Mouse (Mus musculus) embryo, embryonic 11 days (tissue): ENCODE results near the gene Hnrnpa1.
"Not testable (repeated sequence)": the region's sequence is repeated elsewhere in the genome, so short reads cannot be mapped to it uniquely, and the experiment has no call there.

Experiments used
- DNase-seq: peaks from one replicate; pipeline ENCODE4 v3.0.0-alpha.2; 2015

Gene Hnrnpa1

DNA sequence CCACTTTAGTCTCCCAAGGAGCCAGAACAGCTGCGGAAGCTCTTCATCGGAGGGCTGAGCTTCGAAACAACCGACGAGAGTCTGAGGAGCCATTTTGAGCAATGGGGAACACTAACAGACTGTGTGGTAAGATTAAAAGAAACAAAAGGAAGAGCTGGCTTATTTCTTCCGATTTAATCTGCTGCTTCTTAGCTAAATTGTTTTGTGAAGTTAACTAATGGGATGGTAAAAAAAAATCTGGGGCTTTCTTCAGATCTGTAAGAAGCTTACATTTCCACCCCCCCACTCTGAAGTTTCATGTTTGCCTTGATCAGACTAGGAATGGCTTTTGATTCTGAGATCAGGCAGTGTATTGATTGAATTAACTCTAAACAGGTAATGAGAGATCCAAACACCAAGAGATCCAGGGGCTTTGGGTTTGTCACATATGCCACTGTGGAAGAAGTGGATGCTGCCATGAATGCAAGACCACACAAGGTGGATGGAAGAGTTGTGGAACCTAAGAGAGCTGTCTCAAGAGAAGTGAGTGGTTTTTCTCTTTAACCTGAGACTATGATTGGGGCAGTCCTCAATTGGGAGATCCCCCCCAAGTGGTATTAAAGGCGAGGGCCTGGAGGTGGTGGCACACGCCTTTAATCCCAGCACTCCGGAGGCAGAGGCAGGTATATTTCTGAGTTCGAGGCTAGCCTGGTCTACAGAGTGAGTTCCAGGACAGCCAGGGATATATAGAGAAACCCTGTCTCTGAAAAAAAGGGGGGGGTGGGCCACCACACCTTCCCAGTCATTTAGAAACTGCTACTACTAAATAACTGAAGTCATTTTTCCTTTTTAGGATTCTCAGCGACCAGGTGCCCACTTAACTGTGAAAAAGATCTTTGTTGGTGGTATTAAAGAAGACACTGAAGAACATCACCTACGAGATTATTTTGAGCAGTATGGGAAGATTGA lies 1.1 kb downstream of the Hnrnpa1 start:
- DNase-seq = not testable (repeated sequence)

DNA sequence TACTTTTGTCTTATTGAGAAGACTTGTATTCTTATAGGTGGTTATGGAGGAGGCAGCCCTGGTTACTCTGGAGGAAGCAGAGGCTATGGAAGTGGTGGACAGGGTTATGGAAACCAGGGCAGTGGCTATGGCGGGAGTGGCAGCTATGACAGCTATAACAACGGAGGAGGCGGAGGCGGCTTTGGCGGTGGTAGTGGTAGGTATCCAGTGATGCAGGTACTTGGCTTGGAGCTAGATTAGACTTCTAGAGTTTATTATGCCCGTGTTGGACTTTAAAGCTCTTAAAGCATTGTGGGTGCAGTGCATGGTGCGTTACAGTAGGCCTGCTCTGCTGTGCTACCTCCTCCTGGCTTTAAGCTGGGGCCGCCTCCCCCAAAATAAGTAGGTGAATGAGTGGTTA lies 2.7 kb downstream of the Hnrnpa1 start:
- DNase-seq = no peak

DNA sequence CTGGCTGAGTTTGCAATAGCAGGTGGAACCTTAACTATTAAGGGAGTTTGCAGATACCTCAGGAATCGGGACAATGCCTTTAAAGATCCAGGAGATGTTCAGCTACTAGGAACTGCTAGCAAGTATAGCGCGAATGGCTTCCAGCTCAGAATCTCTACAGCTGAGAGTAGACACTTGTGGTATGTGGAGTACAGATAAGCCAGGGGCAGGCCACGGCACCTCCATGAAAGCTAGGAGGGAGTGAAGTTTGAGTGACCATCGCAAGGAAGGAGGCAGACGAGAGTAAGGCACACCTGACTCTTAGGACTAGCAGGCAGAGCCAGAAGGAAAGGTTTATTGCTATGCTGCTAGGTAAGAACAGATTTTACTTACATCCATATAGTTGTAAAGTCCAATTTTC lies 5.4 kb downstream of the Hnrnpa1 start:
- DNase-seq = no peak

DNA sequence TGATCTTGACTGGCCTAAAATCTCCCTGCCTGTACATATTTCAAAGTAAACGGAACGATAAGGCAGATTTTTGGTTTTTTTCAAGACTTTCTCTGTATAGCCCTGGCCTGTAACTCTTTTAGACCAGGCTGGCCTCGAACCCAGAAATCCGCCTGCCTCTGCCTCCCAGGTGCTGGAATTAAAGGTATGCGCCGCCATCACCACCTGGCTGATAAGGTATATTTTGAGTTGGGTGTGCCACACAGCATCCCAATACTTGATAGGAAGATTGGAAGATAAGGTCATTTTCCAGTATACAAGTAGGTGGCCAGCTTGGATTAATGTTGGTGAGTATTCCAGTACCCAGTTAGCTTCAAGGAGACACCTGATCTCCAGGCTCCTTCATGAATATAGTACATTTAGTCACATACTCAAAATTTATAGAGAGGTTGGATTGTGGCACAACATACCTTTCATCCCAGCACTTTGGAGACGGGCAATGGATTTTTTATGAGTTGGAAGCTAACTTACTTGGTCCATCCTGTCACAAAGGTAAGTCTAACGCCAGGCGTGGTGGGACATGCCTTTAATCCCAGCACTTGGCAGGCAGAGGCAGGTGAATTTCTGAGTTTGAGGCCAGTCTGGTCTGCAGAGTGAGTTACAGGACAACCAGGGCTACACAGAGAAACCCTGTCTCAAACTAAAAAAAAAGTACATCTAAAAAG lies 7.0 kb downstream of the Hnrnpa1 start:
- no peak for DNase-seq

DNA sequence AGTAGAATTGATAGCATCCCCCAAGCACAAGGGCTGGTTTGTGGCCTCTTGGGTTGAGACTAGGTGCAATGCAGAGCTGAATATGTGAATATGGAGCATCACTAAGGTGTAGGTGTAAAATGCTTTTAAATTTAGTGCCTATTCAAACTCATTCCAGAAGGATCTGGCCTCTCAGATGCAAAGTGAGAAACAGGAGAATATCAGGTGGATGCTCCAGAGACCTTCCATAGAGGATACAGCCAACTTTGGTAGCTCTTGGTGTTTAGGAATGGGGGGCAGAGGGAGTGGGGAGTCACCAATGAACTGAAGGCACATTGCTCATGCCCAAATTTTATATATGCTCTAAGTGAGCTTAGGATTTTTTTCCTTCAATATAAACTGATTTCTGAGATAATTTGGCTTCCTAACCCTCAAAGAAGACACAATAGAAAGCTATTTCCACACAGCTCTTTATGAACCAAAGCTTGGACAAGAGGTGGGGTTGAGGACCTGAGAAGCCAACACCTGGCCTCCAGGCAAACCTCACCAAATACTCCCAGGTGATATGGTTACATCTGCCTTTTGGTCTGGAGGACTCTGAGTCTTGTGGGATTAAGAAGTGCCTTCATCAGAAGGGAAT lies 7.7 kb downstream of the Hnrnpa1 start:
- no peak for DNase-seq

DNA sequence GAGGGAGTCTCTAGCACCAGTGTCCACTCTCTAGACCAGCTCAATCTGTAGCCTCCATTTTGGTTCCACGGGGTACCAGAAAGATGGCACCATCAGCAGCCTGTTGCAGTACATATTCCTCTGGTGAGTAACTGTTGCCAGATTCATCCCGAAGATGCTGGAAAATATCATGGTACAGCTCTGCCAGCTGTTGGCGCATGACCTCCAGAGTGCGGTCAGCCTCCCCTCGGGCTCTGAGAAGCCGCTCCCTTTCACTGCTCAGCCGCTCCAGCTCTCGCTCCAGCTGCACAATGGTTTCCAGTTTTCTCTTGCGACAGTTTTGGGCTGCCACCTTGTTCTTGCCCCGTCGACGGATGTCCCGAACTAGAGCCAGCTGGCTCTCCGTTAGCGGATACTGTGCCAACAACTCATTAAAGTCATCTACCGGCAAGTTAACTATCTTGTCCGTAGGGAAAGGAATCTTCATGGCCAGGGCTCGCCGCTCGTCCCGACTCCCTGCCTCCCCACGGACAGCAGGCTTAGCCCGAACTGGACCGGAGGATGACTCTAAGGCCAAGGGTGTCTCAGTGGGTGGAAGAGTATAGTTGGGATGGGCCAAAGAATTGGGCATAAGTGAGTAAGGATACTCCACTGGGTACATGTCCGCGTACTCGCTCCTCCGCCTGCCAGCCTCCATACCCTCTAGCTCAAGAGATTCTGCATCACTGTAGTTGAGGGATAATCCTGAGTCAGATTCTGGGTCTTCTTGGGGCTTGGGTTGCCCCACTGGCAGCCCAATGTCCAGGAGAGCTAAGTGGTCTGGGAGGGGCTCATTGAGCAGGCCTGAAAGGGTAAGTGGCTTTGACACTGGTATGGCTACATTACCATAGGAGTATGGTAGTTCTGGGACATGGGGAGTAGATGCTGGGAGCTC lies 8.4 kb downstream of the Hnrnpa1 start:
- peak; percentile 38 for DNase-seq

DNA sequence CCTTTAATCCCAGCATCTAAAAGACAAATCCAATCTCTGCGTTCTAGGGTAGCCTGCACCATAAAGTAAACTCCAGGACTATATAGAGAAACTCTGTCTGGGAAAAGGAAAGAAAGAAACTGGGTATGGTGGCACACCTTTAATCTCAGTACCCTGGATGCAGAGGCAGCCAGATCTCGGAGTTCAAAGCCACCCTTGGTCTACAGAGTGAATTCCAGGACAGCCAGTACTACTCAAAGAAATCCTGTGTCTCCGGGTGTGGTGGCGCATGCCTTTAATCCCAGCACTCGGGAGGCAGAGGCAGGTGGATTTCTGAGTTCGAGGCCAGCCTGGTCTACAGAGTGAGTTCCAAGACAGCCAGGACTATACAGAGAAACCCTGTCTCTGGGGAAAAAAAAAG lies 9.3 kb downstream of the Hnrnpa1 start:
- not testable (repeated sequence) for DNase-seq

DNA sequence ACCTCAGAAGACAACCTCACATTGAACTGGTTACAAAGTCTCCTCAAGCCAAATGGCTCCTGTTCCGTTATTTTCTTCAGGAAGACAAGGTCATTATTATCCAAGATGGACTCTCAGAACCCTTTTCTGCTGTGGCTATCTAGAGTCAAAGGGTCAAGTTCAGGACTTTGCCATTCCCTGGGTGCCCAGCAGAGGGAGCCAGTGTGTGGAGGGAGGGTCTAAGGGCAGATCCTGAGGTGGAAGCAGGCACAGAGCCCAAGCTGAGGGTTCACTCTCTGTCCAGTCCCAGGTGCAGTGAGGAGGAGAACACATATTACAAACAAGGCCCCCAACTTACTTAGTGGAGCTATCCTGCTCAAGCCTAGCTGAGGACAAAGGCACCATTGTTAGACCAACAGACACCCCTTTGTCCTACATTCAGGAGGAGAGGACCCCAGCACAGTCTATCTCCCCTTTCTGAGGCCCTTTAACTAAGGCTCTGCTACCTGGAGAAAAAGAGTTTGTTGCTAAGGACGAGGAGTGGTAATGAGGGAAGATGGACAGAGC lies 10.0 kb downstream of the Hnrnpa1 start:
- DNase-seq = peak; percentile 66

DNA sequence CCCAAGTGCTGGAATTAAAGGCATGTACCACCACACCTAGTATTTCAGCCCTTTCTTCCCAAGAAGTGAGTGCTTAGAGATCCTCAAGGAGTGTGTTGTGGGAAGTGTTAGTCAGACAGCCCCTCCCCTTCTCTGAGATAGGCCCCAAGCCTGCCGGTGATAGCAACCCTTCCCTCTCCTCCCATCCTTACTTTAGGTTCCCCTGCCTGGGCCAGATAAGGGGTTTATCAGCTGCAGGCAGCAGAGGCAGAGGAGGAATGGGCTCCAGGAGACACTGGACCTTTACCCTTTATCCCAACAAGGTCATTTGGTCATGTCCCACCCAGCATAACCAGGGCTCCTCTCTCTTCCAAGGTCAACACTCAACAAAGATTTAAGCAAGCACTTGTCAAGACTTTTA lies 11.4 kb downstream of the Hnrnpa1 start:
- no peak for DNase-seq

DNA sequence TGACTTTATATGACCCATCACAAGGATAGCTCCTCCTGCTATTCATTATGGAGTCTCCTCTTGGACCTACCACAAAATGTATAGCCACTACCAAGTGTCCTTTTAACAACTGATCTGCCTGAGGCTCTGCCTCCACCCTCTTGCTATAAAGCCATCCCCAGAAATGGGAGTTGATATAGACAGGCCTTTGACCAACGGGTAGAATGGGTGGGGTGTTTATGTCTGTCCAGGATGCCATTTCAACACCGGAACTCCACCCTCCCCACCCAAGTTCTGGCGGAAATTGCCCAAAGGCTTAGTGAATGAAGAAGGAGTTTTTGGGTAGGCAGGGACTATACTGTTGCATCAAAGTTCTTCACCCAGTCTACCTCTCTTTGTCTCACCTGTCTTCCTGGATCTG lies 12.4 kb downstream of the Hnrnpa1 start:
- DNase-seq = no peak

DNA sequence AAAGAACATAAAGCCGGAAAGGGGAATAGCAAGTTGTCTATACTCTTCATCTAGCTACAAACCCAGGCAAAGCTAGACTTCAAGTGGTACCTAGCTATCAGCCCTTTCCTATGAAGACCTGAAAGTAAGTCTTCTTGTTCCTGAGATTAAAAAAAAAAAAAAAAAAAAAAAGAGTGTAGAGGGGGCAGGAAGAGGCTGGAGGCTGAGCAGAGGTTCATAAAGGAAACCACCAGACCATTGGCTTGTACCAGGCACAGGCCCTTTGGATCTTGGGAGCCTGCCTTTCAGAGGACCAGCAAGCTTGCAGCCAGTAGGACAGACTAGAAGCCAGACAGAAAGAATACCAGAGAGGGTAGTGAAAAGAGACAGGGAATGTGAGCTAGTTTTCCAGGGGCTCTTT lies 13.1 kb downstream of the Hnrnpa1 start:
- DNase-seq = no peak

DNA sequence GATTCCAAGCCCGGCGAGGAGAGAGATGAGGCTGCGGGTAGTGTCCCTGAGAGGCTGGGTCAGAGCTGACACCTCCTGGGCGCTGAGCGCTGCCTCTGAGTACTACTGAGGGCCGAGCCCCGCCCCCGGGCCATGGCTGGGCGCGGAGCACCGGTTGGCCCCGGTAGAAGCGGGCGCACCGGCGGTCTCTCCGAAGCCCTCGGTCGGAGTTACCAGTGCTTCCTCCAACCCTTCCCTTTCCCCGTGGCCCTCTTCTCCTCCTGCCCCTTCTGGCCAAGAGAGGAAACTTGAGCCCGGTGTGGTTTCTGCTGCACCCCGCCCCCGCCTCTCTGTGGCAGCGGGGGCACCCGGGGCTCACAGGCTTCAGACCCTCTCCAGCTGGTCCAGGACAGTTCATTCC lies 14.9 kb downstream of the Hnrnpa1 start:
- DNase-seq = peak; percentile 73

DNA sequence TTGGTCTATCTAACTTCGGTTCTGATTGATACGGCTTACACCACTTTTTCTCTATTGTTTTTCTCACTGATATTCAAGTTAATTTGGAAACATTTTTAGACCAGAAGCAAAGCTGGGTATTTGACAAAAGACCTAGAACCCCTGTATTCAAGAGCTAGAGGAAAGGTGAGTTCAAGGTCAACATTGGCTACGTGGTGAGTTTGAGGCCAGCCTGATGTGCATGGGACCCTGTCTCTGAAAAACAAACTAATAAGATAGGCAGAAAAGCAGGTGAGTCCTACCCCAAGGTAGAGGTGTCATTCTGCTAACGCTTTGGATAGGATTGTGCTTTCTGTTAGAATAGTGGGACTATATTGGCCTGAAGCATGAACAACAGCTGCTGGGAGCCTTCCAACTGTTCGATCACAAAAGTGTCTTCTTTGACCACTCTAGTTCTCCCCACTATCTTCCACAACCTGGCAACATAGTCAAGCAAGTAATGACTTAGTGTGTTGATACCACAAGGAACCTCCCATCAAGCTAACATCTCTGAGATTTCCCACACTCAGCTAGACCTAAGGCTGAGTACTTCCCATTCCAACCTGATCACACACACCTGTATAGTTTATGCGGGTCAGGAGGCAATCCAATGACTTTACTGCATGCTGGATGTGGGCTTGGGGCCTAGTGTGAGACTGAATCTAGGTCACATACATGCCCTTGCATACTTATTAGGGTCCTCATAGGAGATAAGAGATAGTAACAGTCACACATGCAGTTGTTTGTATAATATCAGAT lies 16.2 kb downstream of the Hnrnpa1 start:
- no peak for DNase-seq

DNA sequence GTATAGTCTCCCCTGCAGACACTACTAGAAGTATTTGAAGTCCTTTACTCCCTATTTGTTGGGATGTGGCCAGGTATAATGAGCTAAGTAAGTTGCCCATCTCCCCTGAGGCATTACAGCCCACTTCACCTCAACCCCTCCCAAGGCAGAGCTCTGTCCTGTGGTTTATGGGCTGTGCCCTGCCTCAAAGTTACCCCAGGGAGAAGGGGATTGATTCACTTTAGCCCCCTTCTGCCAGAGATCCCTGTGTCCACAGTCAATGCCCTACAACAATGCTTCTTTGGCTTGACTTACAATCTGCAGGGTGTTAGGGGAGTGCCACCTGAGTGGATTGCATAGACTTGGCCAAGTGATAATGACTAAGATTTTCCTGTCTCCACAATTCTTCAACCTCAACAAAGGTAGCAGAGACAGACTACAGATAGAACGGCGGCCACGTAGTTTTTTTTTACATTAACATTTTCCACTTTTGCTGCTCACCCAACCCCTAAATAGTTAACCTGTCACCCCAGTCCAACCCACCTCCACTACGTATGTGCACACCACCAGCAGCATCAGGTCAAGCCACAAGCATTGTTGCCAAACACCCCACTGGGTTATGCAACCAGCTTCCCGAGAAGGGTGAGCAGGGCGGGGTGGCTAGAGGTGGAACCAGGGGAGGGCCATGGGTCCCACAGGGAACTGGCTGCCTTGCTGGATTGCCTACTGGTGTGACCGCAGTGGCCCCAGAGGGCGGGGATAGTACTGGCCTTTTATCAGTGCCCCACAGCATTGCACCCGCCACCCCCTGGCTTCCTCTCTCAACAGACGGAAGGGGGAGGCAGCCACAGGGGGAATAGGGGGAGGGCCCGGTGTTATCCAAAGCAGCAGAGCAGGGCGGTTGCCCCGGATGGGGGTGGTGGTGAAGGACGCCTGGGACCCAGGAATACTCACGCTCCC lies 17.8 kb downstream of the Hnrnpa1 start, which contains the start of gene Nfe2:
Nfe2 (minus strand) TSS at position 614 of the 939 bp plus-strand sequence.
- peak; percentile 65 for DNase-seq

DNA sequence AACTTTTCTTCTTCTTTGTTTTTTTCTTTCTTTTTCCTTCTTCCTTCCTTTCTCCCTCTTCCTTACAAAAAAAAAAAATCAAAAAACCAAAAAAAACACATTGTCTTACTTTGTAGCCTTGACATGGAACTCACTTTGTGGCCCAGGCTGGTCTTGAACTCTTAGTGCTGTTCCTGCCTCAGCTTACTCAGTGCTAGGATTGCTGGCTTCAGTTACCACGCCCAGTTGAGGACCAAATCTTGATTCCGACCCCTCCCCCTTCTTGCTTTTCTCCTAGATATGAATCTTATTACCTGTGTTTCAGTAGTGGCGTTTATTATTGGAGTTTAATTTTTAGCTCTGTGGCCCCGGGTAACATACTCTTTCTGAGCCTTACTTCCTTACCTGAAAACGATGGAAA lies 18.9 kb downstream of the Hnrnpa1 start:
- DNase-seq = no peak

DNA sequence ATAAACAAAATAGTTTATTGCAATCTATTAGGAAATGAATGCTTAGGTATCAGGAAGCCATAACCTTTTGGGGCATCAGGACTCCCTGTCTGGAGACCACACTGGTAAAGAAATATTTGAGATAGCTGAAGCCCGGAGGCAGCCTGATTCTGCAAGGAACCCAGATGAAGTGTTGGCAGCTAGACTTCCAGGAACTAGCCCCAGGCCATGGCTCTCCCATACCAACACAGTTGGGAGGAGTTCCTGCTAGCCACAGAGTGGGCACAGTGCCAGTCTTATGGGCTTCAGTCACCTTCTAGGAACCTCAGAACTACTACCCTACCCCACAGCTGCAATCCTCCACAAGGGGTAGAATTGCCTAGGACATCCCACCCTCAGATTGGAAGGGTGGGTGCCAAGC lies 19.8 kb downstream of the Hnrnpa1 start:
- no peak for DNase-seq

DNA sequence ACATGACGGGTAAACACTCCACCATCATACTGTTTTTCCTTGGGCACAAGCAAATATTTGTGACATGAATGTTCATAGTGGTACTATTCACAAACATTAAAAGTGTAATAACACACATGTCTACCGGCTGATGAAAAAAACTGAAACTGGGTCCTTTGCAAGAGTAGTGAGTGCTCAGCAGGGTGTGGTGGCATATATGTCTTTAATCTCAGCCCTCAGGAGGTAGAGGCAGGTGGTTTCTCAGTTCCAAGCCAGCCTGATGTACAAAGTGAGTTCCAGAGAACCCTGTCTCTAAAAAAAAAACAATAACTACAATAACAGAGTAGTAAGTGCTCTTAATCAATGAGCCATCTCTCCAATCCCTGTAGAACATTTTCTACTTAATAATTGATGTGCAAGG lies 24.6 kb downstream of the Hnrnpa1 start:
- no peak for DNase-seq

DNA sequence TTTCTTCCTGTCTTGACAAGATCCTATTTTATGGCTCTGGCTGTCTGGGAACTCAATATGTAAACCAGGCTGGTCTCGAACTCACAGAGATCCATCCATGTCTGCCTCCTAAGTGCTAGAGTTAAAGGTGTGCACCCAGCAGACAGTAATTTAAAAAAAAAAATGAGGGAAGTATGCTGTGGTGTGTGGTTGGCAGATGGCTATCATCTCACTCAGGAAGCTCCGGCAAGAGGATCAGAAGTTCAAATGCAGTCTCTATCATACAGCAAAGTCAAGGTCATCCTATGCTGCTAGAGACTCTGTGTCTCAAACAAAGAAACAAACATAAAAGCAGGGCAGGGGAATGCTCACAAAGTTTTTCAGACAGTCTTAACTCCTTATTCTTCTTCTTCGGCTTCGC lies 28.7 kb downstream of the Hnrnpa1 start:
- DNase-seq = no peak

DNA sequence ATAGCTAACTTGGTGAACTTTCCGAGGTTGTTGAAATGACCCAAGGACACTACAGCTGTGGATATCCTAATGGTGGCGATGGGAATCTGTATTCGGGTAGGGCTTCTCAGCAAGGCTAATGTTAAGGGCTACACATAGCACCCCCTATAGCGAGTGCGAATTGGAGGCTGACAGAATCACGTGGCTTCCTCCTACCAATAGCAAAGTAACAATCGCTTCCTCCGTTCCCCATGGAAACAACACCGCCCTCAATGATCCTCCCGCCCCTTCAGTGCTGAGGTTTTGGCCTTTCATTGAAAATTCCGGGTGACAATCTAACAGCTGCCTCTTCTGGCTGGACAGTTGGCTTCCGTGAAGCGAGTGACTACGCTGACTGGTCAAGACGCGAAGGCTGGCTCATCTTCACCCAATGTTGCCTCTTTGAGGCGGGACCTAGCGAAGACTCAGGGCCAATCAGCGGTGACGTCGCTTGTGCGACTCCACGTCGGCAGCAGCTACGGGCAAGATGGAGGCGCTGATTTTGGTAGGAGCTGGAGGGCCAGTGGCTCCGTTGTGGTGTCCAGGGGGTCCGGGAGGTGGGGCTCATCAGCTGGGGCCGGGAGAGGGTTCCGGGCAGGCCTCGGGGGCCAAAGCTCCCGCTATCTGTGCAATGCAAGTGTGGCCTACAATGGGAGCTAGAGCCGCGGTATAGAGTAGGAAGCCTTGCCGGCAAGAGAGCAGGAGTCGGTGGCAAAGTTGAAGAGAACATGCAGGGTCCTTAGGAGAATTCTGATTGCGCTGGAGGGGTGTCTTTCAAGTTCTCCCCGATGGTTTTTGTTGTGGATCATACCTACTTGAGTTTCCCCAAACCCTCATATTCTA lies 32.4 kb downstream of the Hnrnpa1 start, which contains the start of gene Copz1:
Copz1 (plus strand) TSS at position 296 of the 861 bp plus-strand sequence.
- peak; percentile 99 for DNase-seq
